Mouse (Mus musculus) G1E (cell line): ENCODE results near the gene Hnrnpr.

Source experiments
- CTCF ChIP-seq: IDR thresholded peaks from 2 replicates; pipeline ENCODE4 v1.5.1; 2012; ENCODE audit warnings: low read depth, low read length, inconsistent platforms, mixed read lengths
- GATA1 ChIP-seq: IDR thresholded peaks from 2 replicates; pipeline ENCODE4 v1.6.1; 2012; ENCODE audit warnings: borderline replicate concordance, low read length, inconsistent platforms, mixed read lengths
- POLR2AphosphoS5 ChIP-seq: IDR thresholded peaks from 2 replicates; pipeline ENCODE4 v1.6.1; 2012; ENCODE audit warnings: low read depth, low read length, inconsistent platforms; ENCODE audit not compliant: insufficient replicate concordance
- TAL1 ChIP-seq: conservative IDR thresholded peaks from 2 replicates; pipeline ENCODE4 v1.6.1; 2012; ENCODE audit warnings: low read depth, low read length, inconsistent platforms, mixed read lengths

- TF ChIP-seq CTCF (no peak), GATA1 (no peak), POLR2AphosphoS5 (no peak), TAL1 (no peak)
These were observed 40.1 kb upstream of the Hnrnpr start for GRCm38 (mm10) chr4:136270648-136271047.
